Mouse (Mus musculus) adrenal gland, postnatal 10 days (tissue): ENCODE results near the gene Mrgpra4. TPM values are rescaled to one million over a fixed set of nuclear protein-coding genes. Genes with fewer than 3 reads are reported as not detected.

Experiments used
- DNase-seq: peaks from one replicate; pipeline ENCODE4 v3.0.0; 2021; ENCODE audit warnings: mixed read lengths
- long read RNA-seq, 2 experiments: library from polyadenylated mRNA; stranded (forward); transcript quantifications; one replicate each; pipeline ENCODE4 v2.0.0; 2021
- total RNA-seq, 2 experiments: library from RNA; stranded (reverse); gene quantifications; 2 replicates each; pipeline ENCODE4 v1.2.3; 2021

Mrgpra4 gene
- total RNA-seq = not detected
- long read RNA-seq, experiment 1 = 0 reads
- long read RNA-seq, experiment 2 = 0 reads

- no peak for DNase-seq
Measured at GRCm38 (mm10) chr7:47981995-47982394, at the start of gene Mrgpra4. TSS of gene Mrgpra4 (minus strand) at chr7:47982095.

GRCm38 (mm10) chr7:48027497-48027896 is 45.6 kb upstream of the Mrgpra4 start, which contains the start of gene Mrgprx1:
TSS of gene Mrgprx1 (minus strand) at chr7:48027597.
- DNase-seq = no peak

- DNase-seq = no peak
Measured at GRCm38 (mm10) chr7:48017874-48018273, 36.0 kb upstream of the Mrgpra4 start.

DNA sequence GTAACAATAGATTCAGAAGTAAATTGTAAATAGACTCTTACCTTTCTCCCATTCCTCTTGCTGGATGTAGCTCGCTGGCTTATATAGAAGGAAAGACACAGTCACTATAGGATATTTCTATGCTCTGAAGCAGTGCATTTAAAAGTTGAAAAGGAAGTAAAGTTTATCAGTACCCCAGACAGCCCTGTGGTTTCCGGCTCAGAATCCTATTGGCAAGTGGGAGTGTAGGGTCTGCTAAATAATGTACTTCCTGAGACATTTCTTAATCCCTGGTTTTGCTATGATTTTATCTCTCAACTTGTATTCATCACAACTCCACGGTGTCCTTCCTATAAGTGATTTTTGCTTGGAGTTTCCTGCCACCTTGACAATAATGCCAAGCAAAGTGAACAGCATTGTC is 13.8 kb upstream of the Mrgpra4 start:
- no peak for DNase-seq

GRCm38 (mm10) chr7:47986752-47987151 is 4.9 kb upstream of the Mrgpra4 start:
- DNase-seq = no peak

Other genes starting within 250 kb of the Mrgpra4 start
- not detected for gene Mrgprx1, start 45.5 kb upstream of the Mrgpra4 start, total RNA-seq
- not detected for gene Mrgprb5, start 186.9 kb upstream of the Mrgpra4 start, total RNA-seq
- gene Mrgprb4, start 217.2 kb upstream of the Mrgpra4 start, total RNA-seq = not detected